In genomic region chr5:65959893-65960596, GRCm38 (mm10) we compare ENCODE assay signal across 21 mouse cellular contexts. TPM values are rescaled to one million over a fixed set of nuclear protein-coding genes. Genes with fewer than 3 reads are reported as not detected.
DNase-seq lines count a peak whose midpoint lies in the region; ATAC-seq and TF ChIP-seq lines count a peak whose summit lies in the region.
"Had no signal": no experiment of that assay in that cellular context is flagged by ENCODE, and none has a peak within 500 bp of the region (broad histone marks: within the 10 kb centered on the region; RNA-seq: fewer than 3 reads in every experiment).

No protein-coding gene starts in this region.

- H3K4me3 ChIP-seq in ES-Bruce4 (ENCODE audit: low read depth, low read length), result peak overlapping the region; percentile 8; the same call in 1 of the 2 replicates
- no peak overlapping the region for H3K4me3 ChIP-seq in limb, embryonic 10.5 days
- H3K4me3 ChIP-seq: embryonic facial prominence, embryonic 10.5 days; limb, embryonic 12.5 days; midbrain, embryonic 15.5 days; neural tube, embryonic 13.5 days had no signal

- peak; percentile 51 to 63 for ATAC-seq in hematopoietic stem cell, adult 5-6 weeks (replicated peaks in 1 of 2; ENCODE audit: insufficient read depth in 1 of 2, low FRiP score in 2 of 2, low TSS enrichment in 1 of 2, low read depth in 1 of 2, poor library complexity in 2 of 2, severe bottlenecking in 2 of 2)
- ATAC-seq in monocyte, adult 5-6 weeks (replicated peaks; ENCODE audit: insufficient number of reproducible peaks, low FRiP score, low TSS enrichment, poor library complexity, severe bottlenecking), result 0 out of 2 replicates have a peak, but pooled peaks have one; percentile 23
- ATAC-seq: lung, postnatal 0 days; midbrain, embryonic 15.5 days had no signal

- H3K4me1 ChIP-seq in ES-Bruce4 (ENCODE audit: control insufficient read depth, insufficient read depth, low read length), result no peaks in the 10 kb centered on the region
- peaks cover 7% of the 10 kb centered on the region for H3K4me1 ChIP-seq in limb, embryonic 10.5 days

- no peaks in the 10 kb centered on the region for H3K27me3 ChIP-seq in ES-Bruce4 (ENCODE audit: control insufficient read depth, insufficient read depth, low read length, poor library complexity, severe bottlenecking)
- H3K27me3 ChIP-seq in limb, embryonic 10.5 days (ENCODE audit: low read depth, poor library complexity, severe bottlenecking), result no peaks in the 10 kb centered on the region
- H3K27me3 ChIP-seq: limb, embryonic 12.5 days; midbrain, embryonic 15.5 days; neural tube, embryonic 13.5 days had no signal

- no peaks in the 10 kb centered on the region for H3K9me3 ChIP-seq in ES-Bruce4 (replicated peaks; ENCODE audit: control insufficient read depth, insufficient read depth, low read length, poor library complexity, severe bottlenecking)
- no peaks in the 10 kb centered on the region for H3K9me3 ChIP-seq in limb, embryonic 10.5 days (replicated peaks)
- H3K9me3 ChIP-seq: embryonic facial prominence, embryonic 10.5 days; limb, embryonic 12.5 days; midbrain, embryonic 15.5 days; neural tube, embryonic 13.5 days had no signal

- H3K27ac ChIP-seq in ES-Bruce4 (ENCODE audit: insufficient read depth, low read length), result peak overlapping the region; percentile 45; the same call in 1 of the 2 replicates
- H3K27ac ChIP-seq in limb, embryonic 10.5 days, result no peak overlapping the region
- H3K27ac ChIP-seq: embryonic facial prominence, embryonic 10.5 days; limb, embryonic 12.5 days; midbrain, embryonic 15.5 days; neural tube, embryonic 13.5 days had no signal

- H3K9ac ChIP-seq in ES-Bruce4 (ENCODE audit: low read depth, poor library complexity, severe bottlenecking), result peak overlapping the region; percentile 20
- H3K9ac ChIP-seq: limb, embryonic 12.5 days; midbrain, embryonic 15.5 days; neural tube, embryonic 13.5 days had no signal

- TF ChIP-seq CTCF in ES-Bruce4 (IDR thresholded peaks at IDR 0.05; ENCODE audit: low read depth, low read length), result peak; percentile 22

- 70% methylated on average over 5 of the region's 5 CpGs for WGBS in limb, embryonic 10.5 days

- no peak for TF ChIP-seq POLR2A in ES-Bruce4 (IDR thresholded peaks at IDR 0.05; ENCODE audit: insufficient read depth, low read length)

- DNase-seq in heart, adult 11 months, result peak; percentile 74
- DNase-seq in heart, adult 9 months (ENCODE audit: low spot score in 2 of 2), result no peak
- no peak for DNase-seq in layer of hippocampus, adult 18-20 months (ENCODE audit: low spot score in 2 of 2)
- no peak for DNase-seq in limb, embryonic 10.5 days (ENCODE audit: low spot score)
- DNase-seq in cerebellum, adult 11-12 months, result no peak
- DNase-seq: cerebellum, adult 11 months; heart, postnatal 14 days; kidney, postnatal 10 days had no signal

- no peaks in the 10 kb centered on the region for H3K36me3 ChIP-seq in ES-Bruce4 (ENCODE audit: control insufficient read depth, insufficient read depth, low read length, poor library complexity, severe bottlenecking)
- H3K36me3 ChIP-seq in limb, embryonic 10.5 days, result no peaks in the 10 kb centered on the region
- H3K36me3 ChIP-seq: embryonic facial prominence, embryonic 10.5 days; limb, embryonic 12.5 days; midbrain, embryonic 15.5 days; neural tube, embryonic 13.5 days had no signal

- TF ChIP-seq EP300 in ES-Bruce4 (IDR thresholded peaks at IDR 0.05; ENCODE audit: insufficient read depth, low read depth, low read length), result no peak

RNA-seq across cellular contexts. Expression of gene Chrna9, which starts 25.3 kb away (rescaled TPM):
- polyA plus RNA-seq in ES-Bruce4 (2011; ENCODE audit: insufficient read depth, insufficient read length, low read depth, missing spikeins), result 3.9 and 5.6 TPM in 2 replicates
- total RNA-seq in hematopoietic stem cell, adult 5-6 weeks (2017), result not detected in 2 replicates
- not detected in 3 replicates for total RNA-seq in monocyte, adult 5-6 weeks (2017)
- not detected for total RNA-seq in layer of hippocampus, adult 18-20 months (2021)
- 0.23 TPM in 1 of 2 replicates, not detected in the other for polyA plus RNA-seq in limb, embryonic 10.5 days (2016; fragmentation: Nextera tagmentation; extraction: Ambion mirVana)
- total RNA-seq: heart, adult 18-20 months; layer of hippocampus, postnatal 14 days had no signal
- polyA plus RNA-seq: C2C12; lung, postnatal 0 days; midbrain, embryonic 15.5 days; neural tube, embryonic 13.5 days; stomach, embryonic 14.5 days; urinary bladder, adult 2 months had no signal

RNA-seq across cellular contexts. Expression of gene 9130230L23Rik, which starts 44.0 kb away (rescaled TPM):
- polyA plus RNA-seq in ES-Bruce4 (2011; ENCODE audit: insufficient read depth, insufficient read length, low read depth, missing spikeins), result 0.67 and 2.3 TPM in 2 replicates
- total RNA-seq in hematopoietic stem cell, adult 5-6 weeks (2017), result not detected in 2 replicates
- total RNA-seq in monocyte, adult 5-6 weeks (2017), result 0.11 to 0.87 TPM in 2 of 3 replicates, not detected in the other
- total RNA-seq in layer of hippocampus, adult 18-20 months (2021), result not detected
- polyA plus RNA-seq in limb, embryonic 10.5 days (2016; fragmentation: Nextera tagmentation; extraction: Ambion mirVana), result 0.10 and 0.11 TPM in 2 replicates
- total RNA-seq: heart, adult 18-20 months; heart, postnatal 14 days had no signal
- polyA plus RNA-seq: C2C12; embryonic facial prominence, embryonic 10.5 days; limb, embryonic 12.5 days; midbrain, embryonic 15.5 days had no signal
